Mouse (Mus musculus) 3134 (cell line): ENCODE measurements around the gene Fzd5.

Experiments
- DNase-seq: peaks from one replicate; pipeline ENCODE4 v3.0.0-alpha.2; 2011; ENCODE audit warnings: low spot score; ENCODE audit not compliant: insufficient read length; ENCODE audit errors: extremely low read depth

The Fzd5 gene

DNA sequence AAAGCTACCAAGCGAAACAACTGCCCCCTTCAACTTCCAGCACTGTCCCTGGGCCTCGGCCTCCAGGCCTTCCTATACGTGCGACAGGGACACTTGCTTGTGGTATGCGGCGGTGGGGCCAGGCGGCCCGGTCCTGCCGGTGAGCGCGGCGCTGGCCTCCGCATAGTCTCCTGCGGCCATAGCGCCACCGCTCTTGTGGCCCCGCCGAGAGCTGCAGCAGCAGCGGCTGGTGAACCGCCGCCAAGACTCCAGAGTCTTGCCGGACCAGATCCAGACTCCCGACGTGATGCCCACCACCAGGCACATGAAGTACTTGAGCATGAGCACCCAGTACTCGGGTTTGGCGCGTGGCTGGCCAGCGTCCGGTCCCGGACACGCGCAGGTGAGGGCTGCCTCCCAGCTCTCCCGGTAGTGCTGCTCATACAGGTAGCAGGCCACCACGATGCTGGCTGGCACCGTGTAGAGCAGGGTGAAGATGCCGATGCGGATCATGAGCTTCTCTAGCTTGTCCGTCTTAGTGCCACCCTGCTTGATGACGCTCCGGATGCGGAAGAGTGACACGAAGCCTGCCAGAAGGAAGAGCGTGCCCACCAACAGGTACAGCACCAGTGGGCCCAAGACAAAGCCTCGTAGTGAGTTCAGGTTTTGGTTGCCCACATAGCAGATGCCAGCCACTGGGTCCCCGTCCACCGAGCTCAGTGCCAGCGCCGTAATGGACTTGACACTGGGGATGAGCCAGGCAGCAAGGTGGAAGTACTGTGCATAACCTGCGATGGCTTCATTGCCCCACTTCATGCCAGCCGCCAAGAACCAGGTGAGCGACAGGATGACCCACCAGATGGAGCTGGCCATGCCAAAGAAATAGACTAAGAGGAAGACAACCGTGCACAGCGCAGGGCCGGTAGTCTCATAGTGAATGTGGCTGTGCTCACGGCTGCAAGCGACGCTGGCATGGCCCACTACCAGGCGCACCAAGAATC, 2.5 kb downstream of the Fzd5 start:
- DNase-seq = peak; percentile 20

DNA sequence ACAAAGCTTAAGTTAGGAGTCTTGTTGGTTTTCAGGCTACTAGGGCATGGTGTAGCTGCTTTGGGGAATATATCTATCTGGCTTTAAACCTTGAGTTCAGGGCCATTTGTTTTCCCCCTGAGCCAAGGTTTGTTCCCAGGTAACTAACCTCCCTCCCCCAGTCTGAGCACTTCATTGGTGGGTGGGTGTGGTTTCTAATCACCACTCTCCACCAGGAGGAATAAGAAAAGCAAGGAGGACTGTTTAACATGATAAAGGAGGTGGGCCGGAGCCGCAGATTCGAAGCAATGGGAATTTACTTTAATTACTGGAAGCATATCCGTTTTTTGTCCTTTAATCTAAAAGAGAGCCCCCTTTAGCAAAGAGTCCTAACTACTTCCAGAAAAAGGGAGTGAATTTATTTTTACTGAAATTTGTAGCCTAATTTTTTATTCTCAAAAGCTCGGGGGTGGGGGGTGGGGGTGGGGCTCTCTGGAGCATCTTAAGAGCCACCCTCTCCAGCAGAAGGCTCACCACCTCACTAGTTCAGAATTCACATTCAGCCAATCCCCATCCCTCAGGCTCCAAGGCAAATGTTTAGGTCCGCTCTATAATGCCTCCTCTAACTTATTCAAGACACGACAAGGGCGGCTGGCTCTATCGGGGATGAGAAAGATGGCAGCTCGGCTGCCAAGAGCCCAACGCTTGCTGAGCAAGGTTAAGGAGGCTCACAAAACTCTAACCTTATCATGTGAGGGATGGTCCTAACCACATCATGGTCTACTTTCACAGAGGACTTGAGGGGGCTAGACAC, 3.9 kb downstream of the Fzd5 start:
- no peak for DNase-seq

DNA sequence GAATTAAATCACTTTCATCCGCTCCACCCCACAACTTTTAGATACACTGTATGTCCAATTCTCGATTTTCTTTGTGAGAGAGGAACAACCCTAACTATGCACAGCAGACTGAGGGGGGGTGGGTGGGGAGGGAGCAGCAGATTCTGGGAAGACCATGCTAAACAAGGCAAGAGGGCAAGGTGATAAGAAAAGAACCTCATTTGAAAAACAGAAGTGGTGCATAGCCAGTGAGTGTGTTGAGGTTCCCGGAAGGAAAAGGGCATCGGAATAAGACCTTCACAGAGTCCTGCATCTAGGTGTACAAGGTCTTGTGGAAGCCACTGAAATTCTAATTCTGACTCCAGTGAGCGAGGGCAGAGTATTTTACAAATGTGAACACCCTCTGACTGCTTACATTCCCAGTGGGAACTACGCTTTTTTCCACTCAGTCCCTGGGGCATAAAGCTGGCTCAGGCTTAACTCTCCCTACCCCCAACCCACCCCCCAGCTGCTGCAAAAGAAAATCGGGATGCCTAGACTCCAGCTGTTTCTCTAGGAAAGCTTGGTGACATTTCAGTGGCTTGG, 4.8 kb downstream of the Fzd5 start:
- no peak for DNase-seq

DNA sequence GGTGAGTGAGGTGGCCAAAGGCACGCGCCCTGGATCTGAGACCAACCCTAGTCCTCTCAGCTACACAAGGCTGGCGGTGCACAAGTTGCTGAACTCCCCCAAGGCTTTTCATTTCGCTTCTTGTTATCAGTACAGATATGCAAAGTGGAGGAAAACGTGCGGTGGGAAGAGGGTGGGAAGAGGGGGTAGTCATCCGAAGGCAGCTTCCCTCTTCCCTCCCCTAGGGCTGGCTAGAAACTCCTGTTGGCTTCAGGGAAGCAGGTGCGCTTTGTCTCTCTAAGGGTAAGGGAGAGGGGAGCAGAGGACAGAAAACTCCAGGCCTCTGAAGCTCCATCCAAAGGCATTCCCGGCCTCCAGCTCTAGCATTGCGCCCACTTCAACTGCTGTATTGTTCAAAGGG, 5.4 kb downstream of the Fzd5 start:
- DNase-seq = no peak

DNA sequence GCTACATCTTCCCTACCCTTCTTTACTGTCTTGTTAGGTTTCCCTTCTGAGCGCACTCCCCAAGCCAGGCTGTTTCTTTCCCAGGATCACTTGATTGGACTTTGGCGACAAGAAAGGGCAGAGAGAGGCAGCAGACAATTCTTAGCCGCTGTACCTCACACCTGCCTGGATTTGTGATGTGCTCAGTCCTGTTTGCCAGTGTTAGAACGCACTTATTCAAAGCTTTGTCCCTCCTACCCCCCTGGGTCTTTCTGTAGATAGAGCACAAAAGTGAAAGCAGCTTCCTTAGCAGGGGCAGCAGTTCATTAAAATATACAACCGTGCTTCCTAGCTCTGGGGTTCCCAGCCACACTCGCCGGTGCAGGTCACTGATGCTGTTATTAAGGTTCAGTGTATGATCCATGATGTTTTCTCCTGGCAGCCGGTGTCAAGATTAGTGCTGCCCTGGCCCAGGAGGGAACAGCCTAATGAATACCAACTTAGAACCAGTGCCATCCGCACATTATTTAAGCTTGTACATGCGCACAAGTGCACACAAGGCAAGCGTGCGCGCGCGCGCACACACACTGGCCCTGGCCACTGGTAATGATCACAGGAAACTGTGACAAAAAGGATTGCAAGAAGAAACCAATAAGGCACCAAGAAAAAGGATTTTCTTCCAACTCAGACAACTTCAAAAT, 6.1 kb downstream of the Fzd5 start:
- DNase-seq = no peak

DNA sequence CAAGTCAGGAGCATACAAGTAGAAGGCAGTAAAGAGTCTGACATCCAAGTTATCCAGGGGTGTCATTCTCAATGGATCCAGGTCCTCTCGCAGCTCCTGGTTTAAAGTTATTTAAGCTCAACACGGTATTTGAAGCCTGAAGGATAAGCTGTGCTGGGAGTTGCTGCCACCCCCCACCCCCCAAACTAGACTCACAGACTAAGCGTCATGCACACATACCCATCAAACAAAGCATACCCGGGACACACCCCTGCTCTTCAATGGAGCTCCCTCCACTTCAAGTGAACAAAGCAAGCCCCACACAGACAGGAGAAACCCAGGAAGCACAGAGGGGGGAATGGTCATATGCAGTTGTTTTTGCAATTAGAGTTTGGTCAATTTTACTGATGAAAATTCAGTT, 7.5 kb downstream of the Fzd5 start:
- no peak for DNase-seq

DNA sequence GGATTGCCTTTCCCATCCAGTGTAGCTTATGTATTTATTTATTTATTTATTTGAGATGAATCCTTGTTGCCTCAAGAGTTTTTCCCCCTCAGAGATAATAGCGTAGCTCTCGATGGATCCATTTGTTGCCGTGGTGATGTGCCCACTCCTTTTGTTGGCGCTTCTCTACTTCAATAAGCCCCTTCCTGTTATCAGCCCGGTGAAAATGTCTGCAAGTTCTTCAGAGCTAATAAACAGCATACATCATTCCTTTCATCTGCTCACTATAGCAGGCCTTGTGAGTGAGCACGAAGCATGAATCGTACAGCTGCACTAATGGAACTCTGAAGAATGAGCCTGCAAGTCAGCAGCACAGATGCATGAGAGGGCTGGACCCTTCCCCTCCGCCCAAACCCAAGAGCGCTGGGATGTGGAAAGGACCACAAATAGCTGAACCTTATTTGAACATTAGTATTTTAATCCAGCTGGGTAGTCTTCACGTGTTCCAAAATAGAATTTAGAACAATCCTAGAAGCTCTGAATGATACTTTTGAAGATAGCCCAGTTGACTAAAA, 16.4 kb downstream of the Fzd5 start:
- DNase-seq = no peak

DNA sequence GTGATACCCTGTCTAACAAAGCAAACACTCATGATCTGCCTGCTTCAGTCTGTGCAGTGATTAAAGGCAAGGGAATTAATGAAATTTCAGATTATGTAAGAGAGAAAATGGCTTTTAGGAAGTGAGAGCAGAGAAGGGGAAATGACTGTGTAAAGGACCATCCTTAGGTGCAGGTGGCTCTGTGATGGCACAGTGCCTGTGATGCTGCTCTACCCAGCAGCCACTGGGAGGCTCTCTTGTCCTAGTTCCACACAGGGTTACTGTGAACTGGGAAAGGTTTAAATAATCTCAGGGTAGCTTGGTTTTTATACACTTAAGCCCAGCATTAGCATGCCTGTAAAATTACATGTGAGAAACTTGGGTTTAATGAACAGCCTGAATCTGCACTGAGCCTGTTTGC, 20.0 kb downstream of the Fzd5 start:
- DNase-seq = no peak

DNA sequence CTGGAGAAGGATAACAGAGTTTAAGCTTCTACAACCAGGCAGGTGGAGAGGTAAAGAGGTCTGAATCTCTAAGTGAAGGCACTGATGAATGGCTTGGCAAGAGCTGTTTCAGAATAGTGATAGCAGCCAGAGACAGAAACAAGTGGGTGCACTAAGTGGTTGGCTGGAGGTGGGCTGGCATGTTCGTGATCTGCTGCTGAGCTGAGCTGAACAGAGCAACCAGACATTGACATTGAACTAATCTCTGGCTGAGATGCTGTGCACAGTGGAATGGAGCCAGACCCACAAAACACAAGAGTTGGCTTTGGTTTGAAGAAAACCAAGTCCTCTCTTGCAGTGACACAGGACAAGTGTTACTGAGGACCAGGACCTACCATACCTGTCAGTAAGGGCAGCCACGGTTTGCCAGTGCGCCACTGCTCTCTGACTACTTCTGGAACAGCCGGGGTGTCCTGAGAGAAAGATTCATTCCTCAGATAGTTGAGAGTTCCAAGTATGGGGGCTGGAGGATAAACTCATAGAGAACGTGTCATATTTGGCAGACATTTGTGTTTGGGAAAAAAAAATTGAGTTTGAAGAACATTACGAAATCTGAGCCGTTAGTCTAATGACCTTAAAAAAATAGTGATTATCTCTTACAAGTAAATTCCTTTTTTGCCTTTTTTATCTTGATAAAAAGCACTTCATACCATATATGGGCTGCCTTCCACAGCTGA, 20.8 kb downstream of the Fzd5 start:
- DNase-seq = no peak

DNA sequence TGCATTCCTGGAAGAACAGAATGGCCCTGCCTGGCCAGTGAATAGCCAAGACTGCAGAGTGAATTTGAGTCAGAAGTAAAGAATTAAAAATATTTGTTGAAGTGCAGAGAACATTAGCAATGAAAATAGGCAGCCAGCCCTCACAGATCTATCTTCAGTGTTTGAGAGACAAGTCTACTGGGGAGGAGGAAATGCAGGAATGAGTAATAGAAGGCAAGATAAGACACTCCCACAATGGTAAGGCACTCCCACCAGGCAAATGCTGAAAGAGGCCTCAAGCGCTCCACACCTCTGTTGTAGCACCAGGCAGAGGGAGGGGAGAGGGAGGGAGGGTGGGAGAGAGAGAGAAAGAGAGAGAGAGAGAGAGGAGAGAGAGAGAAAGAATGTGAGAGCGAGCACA, 22.1 kb downstream of the Fzd5 start:
- no peak for DNase-seq

DNA sequence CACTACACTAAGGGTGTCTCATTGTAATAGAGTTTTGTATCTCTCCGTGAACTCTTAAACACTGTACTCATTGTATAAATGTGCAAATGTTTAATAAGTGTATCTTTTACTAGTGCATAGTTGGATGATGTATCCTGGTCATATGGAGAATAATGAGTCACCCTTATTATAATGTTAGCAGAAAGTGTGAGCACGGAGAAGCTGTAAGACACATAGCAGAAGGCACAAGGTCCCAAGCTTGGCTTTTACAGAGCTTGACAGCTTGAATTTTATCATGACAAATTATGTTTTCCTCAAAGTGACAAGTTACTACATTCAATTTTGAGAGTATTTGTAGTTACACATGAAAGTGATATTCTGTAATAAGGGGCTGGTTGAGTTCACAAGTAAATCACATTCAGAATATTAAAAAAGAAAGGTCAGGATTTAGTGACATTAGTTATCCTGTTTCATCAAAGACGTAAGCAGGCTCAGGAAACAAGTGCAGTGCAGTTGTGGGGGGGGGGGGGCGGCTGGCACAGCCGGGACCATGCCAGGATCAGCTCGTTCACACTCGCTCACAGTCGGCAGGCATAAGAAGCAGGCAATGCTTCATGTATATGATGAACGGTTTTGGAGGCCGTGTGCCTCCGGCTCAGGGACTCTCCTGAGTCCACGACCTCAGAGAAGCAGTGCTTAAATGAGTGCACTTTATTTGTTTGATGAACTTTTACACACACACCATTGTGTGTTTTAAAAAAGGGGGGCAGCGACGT, 25.4 kb downstream of the Fzd5 start:
- DNase-seq = no peak

DNA sequence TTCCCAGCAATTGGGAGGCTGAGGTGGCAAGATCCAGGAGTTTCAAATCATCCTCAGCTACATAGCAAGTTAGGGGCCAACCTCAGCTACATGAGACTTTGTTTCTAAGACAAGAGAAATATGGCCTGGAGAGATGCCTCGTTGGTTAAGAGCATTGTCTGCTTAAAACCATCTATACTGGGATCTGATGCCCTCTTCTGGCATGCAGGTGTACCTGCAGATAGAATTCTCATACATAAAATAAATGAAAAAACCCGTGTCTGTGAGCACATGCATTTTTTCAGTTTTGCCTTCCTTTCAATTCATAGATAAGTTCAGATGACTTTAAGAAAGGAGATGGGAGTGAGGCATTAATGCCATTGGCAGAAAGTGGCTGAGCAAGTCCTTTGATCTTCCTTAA, 27.7 kb downstream of the Fzd5 start:
- no peak for DNase-seq

DNA sequence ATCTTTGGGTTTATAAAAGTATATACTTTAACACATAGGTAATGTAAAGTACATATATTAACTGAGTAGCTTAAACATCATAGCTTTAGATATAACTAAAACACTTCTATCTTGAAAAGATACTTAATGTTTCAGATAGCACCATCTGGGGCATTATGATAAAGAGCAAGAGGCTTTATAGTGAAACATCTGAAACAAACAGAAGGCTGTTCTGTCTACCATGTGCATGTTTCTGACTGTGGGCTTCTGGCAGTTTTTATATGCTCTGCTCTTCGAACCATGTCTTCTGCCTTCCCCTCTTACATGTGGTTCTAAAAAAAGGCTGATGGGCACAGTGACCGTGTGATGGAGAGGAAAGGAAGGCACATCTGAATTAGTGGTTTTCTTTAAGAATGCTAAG, 30.9 kb downstream of the Fzd5 start:
- DNase-seq = no peak

DNA sequence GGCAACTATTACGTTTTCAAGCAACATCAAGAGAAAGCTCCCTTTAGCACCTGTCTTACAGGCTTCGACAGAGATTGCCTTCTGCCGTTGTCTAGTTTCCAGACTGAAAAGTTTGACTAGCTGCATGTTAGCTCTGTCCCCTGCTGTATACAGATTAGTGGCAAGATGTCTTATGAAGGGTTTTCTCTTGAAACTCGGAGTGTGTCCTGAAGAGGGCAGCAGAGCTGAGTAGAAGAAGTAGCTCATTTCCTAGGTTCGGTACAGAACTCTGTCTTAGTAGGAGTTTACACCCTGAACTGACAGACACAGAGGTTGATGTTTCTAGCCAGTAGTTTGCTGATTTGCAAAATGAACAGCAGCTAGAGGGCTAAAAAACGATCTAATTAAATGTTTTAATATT, 32.3 kb downstream of the Fzd5 start:
- no peak for DNase-seq

DNA sequence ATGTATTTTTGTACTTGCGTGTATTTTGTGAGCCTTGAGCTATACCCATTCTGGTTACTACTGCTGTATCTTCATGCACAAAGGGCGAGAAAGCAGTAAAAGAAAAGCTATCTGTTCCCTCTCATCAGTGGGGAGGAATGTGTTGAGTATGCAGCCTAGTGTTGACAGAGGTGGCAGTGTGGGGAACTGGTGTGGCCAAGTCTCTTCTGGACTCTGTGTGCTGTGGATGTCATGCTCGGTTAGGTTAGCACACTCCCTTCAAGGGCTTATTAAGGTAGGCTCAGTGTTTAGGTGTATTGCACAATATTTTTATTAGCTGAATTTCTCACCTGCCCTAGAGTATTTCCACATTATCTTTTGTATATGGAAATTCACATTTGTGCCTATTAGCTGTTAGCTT, 35.8 kb downstream of the Fzd5 start:
- no peak for DNase-seq

DNA sequence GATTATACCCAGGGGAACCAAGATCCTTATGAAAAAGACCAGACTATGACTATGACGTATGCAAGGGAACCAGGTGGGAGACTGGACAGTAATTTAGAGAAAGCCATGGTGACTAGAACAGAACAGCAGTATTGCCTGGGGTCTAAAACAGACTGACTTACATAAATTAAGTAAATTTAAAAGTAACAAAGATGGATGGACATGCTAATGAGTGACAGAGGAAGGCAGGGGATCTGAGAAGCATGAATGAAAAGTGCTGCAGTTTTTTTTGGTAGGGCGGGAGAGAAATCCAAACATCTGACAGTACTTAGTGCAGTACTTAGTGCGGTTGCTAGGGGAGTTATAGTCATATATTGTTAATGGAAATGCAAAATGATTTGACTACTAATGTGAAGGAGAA, 42.4 kb downstream of the Fzd5 start:
- DNase-seq = no peak

DNA sequence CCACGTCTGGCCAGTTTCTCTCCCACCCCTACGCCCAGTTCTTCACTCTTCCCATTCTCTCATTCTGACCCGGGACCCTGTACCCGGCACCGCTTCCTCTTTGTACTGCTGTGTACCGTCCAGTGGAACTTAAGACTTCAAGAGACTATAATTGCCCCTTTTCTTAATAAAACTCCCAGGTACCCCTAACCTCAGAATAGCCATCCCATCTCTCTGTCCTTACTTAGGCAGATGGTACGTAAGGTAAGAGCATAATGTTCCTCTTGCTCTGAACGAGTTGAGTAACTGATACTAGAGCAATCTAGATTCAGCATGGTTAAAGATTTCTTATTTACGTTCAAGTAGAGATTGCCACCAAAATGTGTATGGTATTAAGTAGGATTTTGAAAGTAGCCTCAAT, 46.0 kb downstream of the Fzd5 start:
- no peak for DNase-seq

DNA sequence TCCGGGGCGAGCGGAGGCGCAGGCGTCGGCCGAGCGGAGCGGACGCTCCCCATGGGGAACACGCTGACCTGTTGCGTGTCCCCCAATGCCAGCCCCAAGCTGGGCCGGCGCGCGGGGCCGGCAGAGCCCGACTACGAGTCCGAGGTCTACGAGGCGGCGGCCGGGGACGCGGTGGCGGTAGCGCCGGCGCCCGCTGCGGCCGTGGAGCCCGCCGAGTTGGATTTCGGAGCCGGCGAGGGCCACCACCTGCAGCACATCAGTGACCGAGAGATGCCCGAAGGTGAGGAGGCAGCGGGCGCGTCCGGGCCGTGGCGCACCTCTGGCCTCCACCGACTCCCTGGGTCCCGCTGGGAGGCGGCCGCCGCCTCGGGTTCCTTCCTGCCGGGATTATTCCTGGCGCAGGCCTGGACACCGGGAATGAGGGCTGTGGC, 46.4 kb downstream of the Fzd5 start:
- peak; percentile 74 for DNase-seq
